25 mouse cellular contexts compared by ENCODE assay signal in the genomic region with DNA sequence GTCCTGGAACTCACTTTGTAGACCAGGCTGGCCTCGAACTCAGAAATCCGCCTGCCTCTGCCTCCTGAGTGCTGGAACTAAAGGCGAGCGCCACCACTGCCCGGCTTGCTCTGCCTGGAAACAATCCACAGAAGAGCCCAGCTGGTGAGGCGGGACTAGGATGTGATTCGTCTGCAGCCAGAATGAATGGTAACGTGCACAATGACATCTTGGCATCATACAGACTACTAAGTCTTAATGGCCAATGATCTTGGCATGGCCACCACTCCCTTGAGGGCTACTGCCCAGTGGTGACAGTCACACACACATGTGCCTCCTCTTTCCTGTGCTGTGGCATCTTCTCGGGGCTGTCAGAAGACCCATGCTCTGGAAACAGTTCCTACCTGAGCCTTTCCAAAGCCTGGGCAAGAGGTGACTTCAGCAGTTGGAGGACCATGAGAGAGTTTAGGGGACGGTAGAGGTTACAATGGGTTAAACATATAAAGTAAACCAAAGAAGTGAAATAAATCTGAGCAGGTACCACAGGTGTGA. TPM values are rescaled to one million over a fixed set of nuclear protein-coding genes. Genes with fewer than 3 reads are reported as not detected.
DNase-seq lines count a peak whose midpoint lies in the region; ATAC-seq and TF ChIP-seq lines count a peak whose summit lies in the region.
"Had no signal": no experiment of that assay in that cellular context is flagged by ENCODE, and none has a peak within 500 bp of the region (broad histone marks: within the 10 kb centered on the region; RNA-seq: fewer than 3 reads in every experiment).

No protein-coding gene starts in this region.

- H3K4me3 ChIP-seq in heart, embryonic 14.5 days (ENCODE audit: control insufficient read depth in 1 of 2, insufficient read depth in 1 of 2, low read depth in 1 of 2, low read length in 2 of 2), result no peak overlapping the region
- H3K4me3 ChIP-seq in stomach, postnatal 0 days (ENCODE audit: low read depth, low read length), result no peak overlapping the region
- H3K4me3 ChIP-seq: embryonic facial prominence, embryonic 12.5 days; forebrain, embryonic 12.5 days; hindbrain, embryonic 10.5 days; left cerebral cortex, adult 2 months; limb, embryonic 15.5 days; liver, embryonic 15.5 days had no signal

- H3K27me3 ChIP-seq in heart, embryonic 14.5 days (ENCODE audit: control insufficient read depth, insufficient read depth, low read length), result no peaks in the 10 kb centered on the region
- no peaks in the 10 kb centered on the region for H3K27me3 ChIP-seq in stomach, postnatal 0 days (ENCODE audit: control insufficient read depth, insufficient read depth, low read length)
- H3K27me3 ChIP-seq: CH12.LX; embryonic facial prominence, embryonic 12.5 days; forebrain, embryonic 12.5 days; limb, embryonic 15.5 days; liver, embryonic 15.5 days; Patski had no signal

- no peak for TF ChIP-seq CTCF in stomach, postnatal 0 days (IDR thresholded peaks at IDR 0.05; ENCODE audit: low read depth)

- ATAC-seq in heart, embryonic 14.5 days (ENCODE audit: insufficient number of reproducible peaks, insufficient read depth, low FRiP score, low read depth), result no peak
- no peak for ATAC-seq in stomach, postnatal 0 days (ENCODE audit: low FRiP score, low TSS enrichment)
- ATAC-seq: hindbrain, embryonic 16.5 days had no signal

- peak overlapping the region; percentile 98; the same call in 1 of the 2 replicates for H3K4me2 ChIP-seq in heart, embryonic 14.5 days (ENCODE audit: low read length)
- H3K4me2 ChIP-seq in stomach, postnatal 0 days (replicated peaks; ENCODE audit: low read depth), result no peak overlapping the region
- H3K4me2 ChIP-seq: embryonic facial prominence, embryonic 12.5 days; forebrain, embryonic 12.5 days; limb, embryonic 15.5 days; liver, embryonic 15.5 days had no signal

- no peak overlapping the region for H3K9ac ChIP-seq in heart, embryonic 14.5 days (ENCODE audit: low read length)
- H3K9ac ChIP-seq in stomach, postnatal 0 days (ENCODE audit: low read length), result no peak overlapping the region
- H3K9ac ChIP-seq: embryonic facial prominence, embryonic 12.5 days; forebrain, embryonic 12.5 days; limb, embryonic 15.5 days; liver, embryonic 15.5 days had no signal

- no peaks in the 10 kb centered on the region for H3K9me3 ChIP-seq in heart, embryonic 14.5 days (ENCODE audit: control insufficient read depth, low read length)
- no peaks in the 10 kb centered on the region for H3K9me3 ChIP-seq in stomach, postnatal 0 days (ENCODE audit: control insufficient read depth, low read length)
- H3K9me3 ChIP-seq: embryonic facial prominence, embryonic 12.5 days; forebrain, embryonic 12.5 days; G1E; hindbrain, embryonic 10.5 days; limb, embryonic 15.5 days; liver, embryonic 15.5 days had no signal

- TF ChIP-seq EP300 in stomach, postnatal 0 days (optimal IDR thresholded peaks at IDR 0.05), result no peak

- peaks cover 7 to 16% of the 10 kb centered on the region in 2 experiments for H3K4me1 ChIP-seq in heart, embryonic 14.5 days (ENCODE audit: control insufficient read depth in 2 of 2, insufficient read depth in 2 of 2, low read length in 2 of 2)
- peaks cover 4% of the 10 kb centered on the region; the same call in 1 of the 2 replicates for H3K4me1 ChIP-seq in stomach, postnatal 0 days (replicated peaks; ENCODE audit: control insufficient read depth, insufficient read depth)

- DNase-seq in cerebellum, postnatal 10 days, result peak; percentile 36 to 47
- DNase-seq in cerebellum, adult 11 months, result no peak
- DNase-seq in heart, adult 8-10 months (ENCODE audit: low spot score), result no peak
- peak; percentile 17 for DNase-seq in thymus, postnatal 4 days
- DNase-seq in thymus, postnatal 36 days, result no peak
- no peak for DNase-seq in stomach, postnatal 0 days (ENCODE audit: low spot score)
- no peak for DNase-seq in left cerebral cortex, adult 8-10 months (ENCODE audit: low spot score in 2 of 2)
- DNase-seq: kidney, adult 8-10 months; kidney, postnatal 10 days; left cerebral cortex, postnatal 4 days; lung, postnatal 4 days; midbrain, embryonic 14.5 days; right cerebral cortex, postnatal 14 days; thymus, adult 2 months had no signal

- H3K36me3 ChIP-seq in heart, embryonic 14.5 days (ENCODE audit: control insufficient read depth, insufficient read depth, low read length), result peaks cover 54% of the 10 kb centered on the region
- peaks cover 20% of the 10 kb centered on the region for H3K36me3 ChIP-seq in stomach, postnatal 0 days (ENCODE audit: control insufficient read depth, insufficient read depth, low read length)

- WGBS in heart, embryonic 14.5 days, result 83% methylated on average over 10 of the region's 10 CpGs
- WGBS in stomach, postnatal 0 days, result 79% methylated on average over 10 of the region's 10 CpGs

- H3K27ac ChIP-seq in heart, embryonic 14.5 days (replicated peaks in 1 of 2; ENCODE audit: control insufficient read depth in 1 of 2, insufficient read depth in 1 of 2, low read depth in 2 of 2, low read length in 2 of 2), result peak overlapping the region; percentile 29 to 99; a peak in 3 of 4 replicates
- peak overlapping the region; percentile 45; the same call in 1 of the 2 replicates for H3K27ac ChIP-seq in stomach, postnatal 0 days (replicated peaks)
- H3K27ac ChIP-seq: embryonic facial prominence, embryonic 12.5 days; forebrain, embryonic 12.5 days; hindbrain, embryonic 10.5 days; liver, embryonic 15.5 days had no signal

RNA-seq across cellular contexts. Expression of a gene that starts 1.4 kb away (rescaled TPM):
- 78.6 and 81.6 TPM in 2 replicates for polyA plus RNA-seq in heart, embryonic 14.5 days (2014; fragmentation: Nextera tagmentation; extraction: Ambion mirVana)
- 10 to 100 TPM; 28.1 to 43.0 (median 31.0) TPM for total RNA-seq in heart, adult 8-10 months (2022)
- 30.8 and 33.8 TPM in 2 replicates for polyA plus RNA-seq in stomach, postnatal 0 days (2015; fragmentation: Nextera tagmentation; extraction: Ambion mirVana)
- under 1 TPM; 0.17 to 0.34 (median 0.25) TPM for total RNA-seq in left cerebral cortex, adult 8-10 months (2022)

Comparison
In these comparisons a context has a peak if more than half of its experiments do, and no peak if none do; other contexts are left out.
1. DNase-seq: peak in cerebellum, postnatal 10 days (2 of 2) and thymus, postnatal 4 days (single experiment); none in cerebellum, adult 11 months (single experiment), heart, adult 8-10 months (single experiment), thymus, postnatal 36 days (0 of 2), stomach, postnatal 0 days (single experiment) and left cerebral cortex, adult 8-10 months (0 of 2).
2. RNA of a gene that starts 1.4 kb away (total RNA-seq): 28.1 to 43.0 TPM in heart, adult 8-10 months; 0.17 to 0.34 TPM in left cerebral cortex, adult 8-10 months; every median in the first group is over 10 times any median in the second.